Mouse (Mus musculus) heart, postnatal 4 days (tissue): ENCODE data around the gene Got1. TPM values are rescaled to one million over a fixed set of nuclear protein-coding genes. Genes with fewer than 3 reads are reported as not detected.
A peak's percentile ranks its signal among the peaks of the same experiment; 100 is the strongest.
"Not testable (repeated sequence)": the region's sequence is repeated elsewhere in the genome, so short reads cannot be mapped to it uniquely, and the experiment has no call there.

Experiments used
- DNase-seq: peaks from one replicate; pipeline ENCODE4 v3.0.0; 2021
- total RNA-seq, 2 experiments: library from RNA; stranded (reverse); gene quantifications; 2 replicates each; pipeline ENCODE4 v1.2.3; 2021

Got1 gene
- total RNA-seq, 2 experiments from 2014 or later, result 341 to 353 TPM

GRCm38 (mm10) chr19:43521362-43521761 is 3.0 kb downstream of the Got1 start:
- no peak for DNase-seq

GRCm38 (mm10) chr19:43520402-43520801 is 4.0 kb downstream of the Got1 start:
- DNase-seq, result no peak

GRCm38 (mm10) chr19:43519226-43519625 is 5.2 kb downstream of the Got1 start:
- no peak for DNase-seq

- no peak for DNase-seq
Observed at GRCm38 (mm10) chr19:43518261-43518660, 6.1 kb downstream of the Got1 start.

GRCm38 (mm10) chr19:43517808-43518207 is 6.6 kb downstream of the Got1 start:
- DNase-seq, result no peak

- no peak for DNase-seq
Observed at GRCm38 (mm10) chr19:43517320-43517719, 7.1 kb downstream of the Got1 start.

- DNase-seq, result no peak
Observed at GRCm38 (mm10) chr19:43516397-43517035, 7.9 kb downstream of the Got1 start.

- no peak for DNase-seq
Observed at GRCm38 (mm10) chr19:43515668-43516396, 8.6 kb downstream of the Got1 start.

- no peak for DNase-seq
Observed at GRCm38 (mm10) chr19:43513874-43514273, 10.5 kb downstream of the Got1 start.

GRCm38 (mm10) chr19:43511621-43512620 is 12.5 kb downstream of the Got1 start:
- DNase-seq, result no peak

- no peak for DNase-seq
Observed at GRCm38 (mm10) chr19:43510436-43511220, 13.8 kb downstream of the Got1 start.

- no peak for DNase-seq
Observed at GRCm38 (mm10) chr19:43505441-43505840, 19.0 kb downstream of the Got1 start.

GRCm38 (mm10) chr19:43503593-43503992 is 20.8 kb downstream of the Got1 start:
- not testable (repeated sequence) for DNase-seq

- DNase-seq, result no peak
Observed at GRCm38 (mm10) chr19:43502630-43503029, 21.8 kb downstream of the Got1 start.

GRCm38 (mm10) chr19:43498874-43499273 is 25.5 kb downstream of the Got1 start:
- no peak for DNase-seq

- no peak for DNase-seq
Observed at GRCm38 (mm10) chr19:43497440-43497839, 27.0 kb downstream of the Got1 start.

GRCm38 (mm10) chr19:43495846-43496245 is 28.6 kb downstream of the Got1 start:
- DNase-seq, result peak; percentile 73

GRCm38 (mm10) chr19:43494914-43495313 is 29.5 kb downstream of the Got1 start:
- DNase-seq, result no peak

- no peak for DNase-seq
Observed at GRCm38 (mm10) chr19:43493878-43494277, 30.5 kb downstream of the Got1 start.

- DNase-seq, result not testable (repeated sequence)
Observed at GRCm38 (mm10) chr19:43493316-43493715, 31.1 kb downstream of the Got1 start.

- DNase-seq, result peak; percentile 54
Observed at GRCm38 (mm10) chr19:43487429-43487828, 37.0 kb downstream of the Got1 start.

- DNase-seq, result no peak
Observed at GRCm38 (mm10) chr19:43480512-43480911, 43.9 kb downstream of the Got1 start.
